Mouse (Mus musculus): ENCODE data around the gene Gm5737.

DNA sequence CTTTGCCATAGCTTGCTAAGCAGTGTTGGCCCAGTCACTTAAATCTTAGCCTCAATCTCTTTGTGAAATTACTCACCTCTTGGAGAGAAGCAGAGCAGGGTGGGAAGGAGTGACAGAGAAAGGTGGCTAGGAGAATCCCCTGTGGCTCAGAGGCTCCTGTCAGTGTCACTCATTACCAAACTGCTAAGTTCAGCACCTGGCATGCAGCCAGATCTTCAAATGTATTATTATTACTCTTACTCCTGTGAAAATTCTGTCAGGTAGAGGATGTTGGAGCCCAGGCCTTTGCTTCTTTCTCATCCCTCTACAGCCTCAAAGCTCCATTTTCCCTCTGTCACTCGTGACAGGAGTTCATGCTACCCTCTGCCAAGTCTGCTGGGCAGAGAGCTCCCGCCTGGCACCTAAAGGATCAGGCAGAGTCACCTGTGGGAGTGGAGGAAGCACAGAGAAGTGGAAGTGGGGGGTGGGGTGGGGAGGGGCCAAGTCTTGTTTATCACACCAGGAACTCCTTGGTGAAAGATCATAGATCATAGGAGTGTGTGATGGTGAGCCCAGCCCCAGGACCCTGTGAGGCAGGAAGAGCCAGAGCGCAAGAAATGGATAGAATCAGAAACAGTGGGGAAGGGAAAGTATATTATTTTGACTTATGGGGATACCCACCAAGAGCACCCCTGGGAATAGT, 36.8 kb downstream of the Gm5737 start:
- TF ChIP-seq CTCF (IDR thresholded peaks at IDR 0.05; ENCODE audit: low read depth, low read length) (no peak), GATA1 (IDR thresholded peaks at IDR 0.05; ENCODE audit: borderline replicate concordance, low read length) (no peak), POLR2AphosphoS5 (IDR thresholded peaks at IDR 0.05; ENCODE audit: insufficient replicate concordance, low read depth, low read length) (no peak)

Measured in G1E (cell line).